Mouse (Mus musculus) liver, adult 2 months (tissue): Measurements from ENCODE around the gene Cxcr2. TPM values are rescaled to one million over a fixed set of nuclear protein-coding genes. Genes with fewer than 3 reads are reported as not detected.
A peak's percentile ranks its signal among the peaks of the same experiment; 100 is the strongest.

Experiments
- DNase-seq: peaks from one replicate; pipeline ENCODE4 v3.0.0-alpha.2; 2011; ENCODE audit warnings: low read depth, low spot score; ENCODE audit errors: extremely low read depth
- H3K27ac ChIP-seq: fragments of 200-500 bp; replicated peaks from 2 replicates; pipeline ENCODE4 v1.5.1; 2012; ENCODE audit warnings: low read depth, mild to moderate bottlenecking, control low read depth, inconsistent platforms, low read length; ENCODE audit not compliant: insufficient read depth
- H3K27me3 ChIP-seq: fragments of 200-500 bp; 2 replicates; pipeline ENCODE4 v1.6.1; 2012; ENCODE audit warnings: mild to moderate bottlenecking, moderate library complexity, low read length, inconsistent platforms; ENCODE audit not compliant: control insufficient read depth, insufficient read depth
- H3K36me3 ChIP-seq: fragments of 200-500 bp; 2 replicates; pipeline ENCODE4 v1.6.1; 2012; ENCODE audit warnings: low read length, inconsistent platforms; ENCODE audit not compliant: control insufficient read depth, insufficient read depth
- H3K4me1 ChIP-seq: fragments of 200-500 bp; 2 replicates; pipeline ENCODE4 v1.6.1; 2011; ENCODE audit warnings: low read length; ENCODE audit not compliant: control insufficient read depth, insufficient read depth
- H3K4me3 ChIP-seq: fragments of 200-500 bp; 2 replicates; pipeline ENCODE4 v1.5.1; 2011; ENCODE audit warnings: low read depth, mild to moderate bottlenecking, control low read depth, low read length, moderate library complexity; ENCODE audit not compliant: insufficient read depth
- H3K79me2 ChIP-seq: fragments of 200-500 bp; 2 replicates; pipeline ENCODE4 v1.6.1; 2012; ENCODE audit warnings: inconsistent platforms, mild to moderate bottlenecking, low read length, moderate library complexity; ENCODE audit not compliant: control insufficient read depth, insufficient read depth
- H3K9ac ChIP-seq: fragments of 200-500 bp; 2 replicates; pipeline ENCODE4 v1.6.1; 2012; ENCODE audit warnings: low read depth, mild to moderate bottlenecking, control low read depth, inconsistent platforms, low read length
- CTCF ChIP-seq: fragments of 200-500 bp; IDR thresholded peaks from 2 replicates; pipeline ENCODE4 v1.5.1; 2011; ENCODE audit warnings: low read depth, low read length, control low read depth
- POLR2A ChIP-seq: fragments of 200-500 bp; IDR thresholded peaks from 2 replicates; pipeline ENCODE4 v1.6.1; 2011; ENCODE audit warnings: low read length, control low read depth; ENCODE audit not compliant: insufficient read depth; ENCODE audit errors: extremely low read depth
- WGBS: fragments of 180-500 bp; shearing (Covaris S2); methylation state at CpG from one replicate; pipeline ENCODE4 v1.1.7; 2018; 5-methylcytosine and 5-hydroxymethylcytosine counted together
- polyA plus RNA-seq: library from polyadenylated mRNA; depleted of rRNA; stranded (reverse); fragments of >200 nt; gene quantifications from 2 replicates; pipeline ENCODE4 v1.2.3, GENCODE M21; 2012
- total RNA-seq: library from RNA; depleted of rRNA; stranded (reverse); fragments of >200 nt; gene quantifications from 2 replicates; pipeline ENCODE4 v1.2.3, GENCODE M21; 2014

Gene Cxcr2
- total and polyA plus RNA-seq, 2 experiments: 0.13 TPM; not detected in 1

- 46% methylated on average over 9 of the region's 9 CpGs for WGBS
- Histone ChIP-seq H3K9ac (no peak overlapping the region), H3K79me2 (no peaks in the 10 kb centered on the region), H3K27me3 (no peaks in the 10 kb centered on the region), H3K36me3 (no peaks in the 10 kb centered on the region), H3K4me3 (no peak overlapping the region), H3K27ac (no peak overlapping the region), H3K4me1 (0 out of 2 replicates have a peak, but pooled peaks cover 2% of the 10 kb centered on the region)
- TF ChIP-seq CTCF (no peak), POLR2A (no peak)
- peak; percentile 45 for DNase-seq
Measured at GRCm38 (mm10) chr1:74121821-74122576, 31.8 kb upstream of the Cxcr2 start.

- 82% methylated on average over 8 of the region's 8 CpGs for WGBS
- no peaks in the 10 kb centered on the region for H3K27me3 ChIP-seq
Measured at GRCm38 (mm10) chr1:74123215-74123614, 30.6 kb upstream of the Cxcr2 start.

GRCm38 (mm10) chr1:74124021-74124981 is 29.5 kb upstream of the Cxcr2 start, which contains the start of gene Tns1:
Gene Tns1 (minus strand): TSS chr1:74124449.
- Histone ChIP-seq H3K4me1 (0 out of 2 replicates have a peak, but pooled peaks cover under 1% of the 10 kb centered on the region), H3K79me2 (no peaks in the 10 kb centered on the region), H3K9ac (peak within 1 kb of the TSS; percentile 63), H3K36me3 (no peaks in the 10 kb centered on the region), H3K4me3 (peak within 1 kb of the TSS; percentile 59), H3K27ac (peak within 1 kb of the TSS; percentile 2; the same call in 1 of the 2 replicates), H3K27me3 (no peaks in the 10 kb centered on the region)
- TF ChIP-seq CTCF: no peak
- TF ChIP-seq POLR2A: no peak
- DNase-seq: peak; percentile 55
- WGBS: 2% methylated on average over 84 of the region's 84 CpGs

More at GRCm38 (mm10) chr1:74123215-74123614, 30.6 kb upstream of the Cxcr2 start:
- H3K79me2 ChIP-seq: no peaks in the 10 kb centered on the region
- DNase-seq: no peak
- H3K4me1 ChIP-seq: 0 out of 2 replicates have a peak, but pooled peaks cover 2% of the 10 kb centered on the region
- no peak overlapping the region for H3K9ac ChIP-seq
- TF ChIP-seq POLR2A: no peak
- TF ChIP-seq CTCF: no peak
- H3K27ac ChIP-seq: no peak overlapping the region
- H3K36me3 ChIP-seq: no peaks in the 10 kb centered on the region
- no peak overlapping the region for H3K4me3 ChIP-seq

GRCm38 (mm10) chr1:74124991-74125552 is 28.7 kb upstream of the Cxcr2 start, which contains the start of gene Rufy4:
Gene Rufy4 (plus strand): TSS chr1:74125541.
- Histone ChIP-seq H3K79me2 (no peaks in the 10 kb centered on the region), H3K27ac (no peak within 1 kb of the TSS), H3K36me3 (no peaks in the 10 kb centered on the region), H3K9ac (peak within 1 kb of the TSS; percentile 63), H3K4me3 (peak within 1 kb of the TSS; percentile 59), H3K27me3 (no peaks in the 10 kb centered on the region), H3K4me1 (no peaks in the 10 kb centered on the region)
- DNase-seq: peak; percentile 58
- TF ChIP-seq CTCF (peak; percentile 79), POLR2A (no peak)
- WGBS: 2% methylated on average over 12 of the region's 12 CpGs

GRCm38 (mm10) chr1:74130883-74131659 is 22.7 kb upstream of the Cxcr2 start:
- TF ChIP-seq POLR2A (no peak), CTCF (no peak)
- no peak overlapping the region for H3K4me3 ChIP-seq
- WGBS: 86% methylated on average over 8 of the region's 8 CpGs
- no peak for DNase-seq
- H3K9ac ChIP-seq: no peak overlapping the region
- no peaks in the 10 kb centered on the region for H3K36me3 ChIP-seq
- no peaks in the 10 kb centered on the region for H3K27me3 ChIP-seq
- no peaks in the 10 kb centered on the region for H3K4me1 ChIP-seq
- H3K27ac ChIP-seq: no peak overlapping the region
- H3K79me2 ChIP-seq: no peaks in the 10 kb centered on the region
